Mouse (Mus musculus) lung, adult 18-20 months (tissue): ENCODE results near the gene Cracr2b.
A peak's percentile ranks its signal among the peaks of the same experiment; 100 is the strongest.

Experiments
- DNase-seq, 2 experiments: peaks; one replicate each; pipeline ENCODE4 v3.0.0; 2022; ENCODE audit warnings: mixed read lengths in 2 of 2

The Cracr2b gene

GRCm38 (mm10) chr7:141455610-141456314 lies 5.1 kb upstream of the Cracr2b start:
- DNase-seq, result peak; percentile 90 to 94

DNA sequence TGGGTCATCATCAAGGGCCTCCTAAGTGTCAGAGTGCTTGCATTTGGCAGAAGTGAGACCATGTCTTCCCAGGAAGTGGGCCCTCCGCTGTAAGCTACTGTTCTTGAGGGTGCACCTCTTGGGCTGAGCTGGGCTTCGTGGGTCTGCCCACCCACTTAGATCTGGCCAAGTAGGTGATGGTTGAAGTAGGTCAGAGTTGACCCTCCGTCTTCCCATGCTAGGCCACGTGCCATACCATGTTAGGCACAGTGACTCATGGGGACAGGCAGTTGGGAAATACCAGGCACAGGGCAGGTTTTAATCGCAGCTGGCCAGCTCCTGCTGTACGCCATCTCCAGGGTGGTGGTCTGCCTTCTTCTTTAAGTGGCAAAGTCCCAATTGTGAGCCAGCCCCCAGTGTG lies 4.2 kb upstream of the Cracr2b start:
- DNase-seq, result peak; percentile 75 to 82

- DNase-seq, result no peak
Observed at GRCm38 (mm10) chr7:141457236-141457635, 3.7 kb upstream of the Cracr2b start.

DNA sequence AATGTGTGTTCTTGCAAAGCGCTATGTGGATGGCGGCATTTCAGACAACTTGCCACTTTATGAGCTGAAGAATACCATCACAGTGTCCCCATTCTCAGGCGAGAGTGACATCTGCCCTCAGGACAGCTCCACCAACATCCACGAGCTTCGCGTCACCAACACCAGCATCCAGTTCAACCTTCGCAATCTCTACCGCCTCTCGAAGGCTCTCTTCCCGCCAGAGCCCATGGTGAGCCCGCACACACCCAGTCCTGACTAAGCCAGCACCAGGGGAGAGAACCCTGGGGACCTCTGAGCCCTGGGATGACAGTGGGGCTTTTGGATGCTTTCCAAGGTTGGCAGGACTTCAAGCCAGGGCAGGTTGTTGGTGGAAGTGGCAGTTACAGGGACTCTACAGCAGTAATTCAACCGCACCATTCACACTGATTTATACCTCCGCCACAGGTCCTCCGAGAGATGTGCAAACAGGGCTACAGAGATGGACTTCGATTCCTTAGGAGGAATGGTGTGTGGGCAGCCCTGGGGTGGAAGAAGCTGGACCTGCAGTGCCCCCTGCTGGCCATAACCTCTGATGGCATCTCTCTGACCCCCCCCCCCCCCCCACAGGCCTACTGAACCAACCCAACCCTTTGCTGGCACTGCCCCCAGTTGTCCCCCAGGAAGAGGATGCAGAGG lies 2.8 kb upstream of the Cracr2b start:
- DNase-seq, result peak in 1 of 2 experiments; percentile 66

- no peak for DNase-seq
Observed at GRCm38 (mm10) chr7:141458661-141459060, 2.2 kb upstream of the Cracr2b start.

DNA sequence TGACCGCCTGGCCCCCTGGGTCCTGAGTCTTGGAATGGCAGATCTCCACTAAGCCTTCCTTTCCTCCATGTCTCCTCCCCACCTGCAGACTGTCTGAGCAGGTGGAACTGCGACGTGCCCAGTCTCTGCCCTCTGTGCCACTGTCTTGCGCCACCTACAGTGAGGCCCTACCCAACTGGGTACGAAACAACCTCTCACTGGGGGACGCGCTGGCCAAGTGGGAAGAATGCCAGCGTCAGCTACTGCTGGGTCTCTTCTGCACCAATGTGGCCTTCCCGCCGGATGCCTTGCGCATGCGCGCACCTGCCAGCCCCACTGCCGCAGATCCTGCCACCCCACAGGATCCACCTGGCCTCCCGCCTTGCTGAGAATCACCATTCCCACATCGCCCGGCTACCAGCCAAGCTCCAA lies 1.6 kb upstream of the Cracr2b start:
- no peak for DNase-seq

- no peak for DNase-seq
Observed at GRCm38 (mm10) chr7:141460001-141460390, 898 bp upstream of the Cracr2b start.

GRCm38 (mm10) chr7:141461521-141462332 lies 833 bp downstream of the Cracr2b start:
- DNase-seq, result peak; percentile 53 to 57

DNA sequence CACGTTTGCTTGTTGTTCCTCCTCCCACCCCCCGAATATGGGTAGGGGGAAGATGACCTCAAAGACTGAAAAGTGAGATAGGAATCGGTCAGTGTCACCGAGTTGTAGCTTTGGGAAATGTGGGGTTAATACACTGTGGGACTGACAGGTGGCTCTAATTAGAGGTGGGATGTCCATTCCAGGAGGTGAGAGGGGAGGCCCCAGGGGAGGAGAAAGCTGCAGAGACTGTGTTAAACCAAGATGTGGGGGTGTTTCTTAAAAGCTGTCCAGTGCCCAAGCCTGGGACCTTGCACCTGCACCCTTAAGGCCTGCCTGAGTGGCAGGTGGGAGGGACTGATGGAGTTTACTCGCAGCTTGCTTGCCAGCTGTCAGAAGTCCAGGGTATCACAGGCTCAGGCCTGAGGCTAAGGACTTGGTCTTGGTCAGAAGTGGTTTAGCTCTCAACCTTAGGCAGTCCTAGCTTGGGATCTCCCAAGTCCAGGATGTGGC lies 1.5 kb downstream of the Cracr2b start:
- DNase-seq, result peak; percentile 89 to 93

GRCm38 (mm10) chr7:141463824-141464602 lies 3.1 kb downstream of the Cracr2b start:
- peak; percentile 91 to 92 for DNase-seq

DNA sequence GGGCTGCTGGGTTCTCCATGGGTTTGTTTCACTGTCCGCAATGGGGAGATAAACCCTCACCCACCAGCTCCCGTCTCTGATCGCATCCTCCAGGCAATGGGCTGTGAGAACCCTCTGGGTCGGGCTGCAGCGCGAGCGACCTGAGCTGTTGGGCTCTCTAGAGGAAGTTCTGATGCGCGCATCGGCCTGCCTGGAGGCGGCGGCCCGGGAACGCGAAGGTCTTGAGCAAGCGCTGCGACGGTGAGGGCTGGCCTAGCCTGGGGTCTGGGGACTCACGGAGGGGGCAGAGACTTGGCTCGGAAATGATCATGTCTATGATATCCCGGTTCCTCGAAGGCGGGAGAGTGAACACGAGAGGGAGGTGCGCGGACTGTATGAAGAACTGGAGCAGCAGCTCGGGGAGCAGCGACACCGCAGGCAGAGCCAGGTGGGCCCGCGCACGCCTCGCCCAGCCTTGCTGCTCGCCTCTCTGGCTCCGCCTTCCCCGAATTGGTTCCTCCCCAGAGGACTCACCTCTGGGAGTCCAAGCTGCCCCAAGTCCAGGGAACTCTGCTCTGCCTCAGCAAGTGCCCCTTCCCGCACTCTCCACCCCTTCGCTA lies 3.8 kb downstream of the Cracr2b start:
- DNase-seq, result peak; percentile 72 to 78

DNA sequence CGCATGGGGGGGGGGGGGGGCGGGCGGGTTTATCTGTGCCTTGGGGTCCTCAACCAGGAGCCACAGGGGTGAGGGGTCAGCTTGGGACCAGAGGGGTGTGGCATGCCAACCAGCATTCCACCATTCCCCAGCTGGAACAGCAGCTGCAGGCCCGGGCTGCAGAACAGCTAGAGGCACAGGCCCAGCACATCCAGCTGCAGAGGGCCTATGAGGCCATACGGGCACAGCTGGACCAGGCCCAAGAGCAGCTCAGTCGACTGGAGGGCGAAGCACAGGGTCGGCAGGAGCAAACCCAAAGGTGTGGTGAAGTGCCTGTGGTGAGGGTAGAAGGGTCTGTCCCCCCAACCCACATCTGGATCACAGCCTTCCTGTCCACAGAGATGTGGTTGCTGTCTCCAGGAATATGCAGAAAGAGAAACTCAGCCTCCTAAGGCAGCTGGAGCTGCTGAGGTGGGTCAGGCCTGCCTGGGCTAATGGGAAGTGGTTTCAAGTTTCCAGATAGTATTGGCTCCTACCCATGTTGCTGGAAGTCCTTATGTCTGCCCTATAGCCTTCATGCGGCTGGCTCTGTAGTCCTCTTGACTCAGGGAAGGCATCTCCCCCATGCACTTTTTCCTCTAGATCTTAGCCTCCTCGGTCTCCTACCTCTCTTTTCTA lies 4.6 kb downstream of the Cracr2b start:
- peak in 1 of 2 experiments; percentile 15 for DNase-seq

DNA sequence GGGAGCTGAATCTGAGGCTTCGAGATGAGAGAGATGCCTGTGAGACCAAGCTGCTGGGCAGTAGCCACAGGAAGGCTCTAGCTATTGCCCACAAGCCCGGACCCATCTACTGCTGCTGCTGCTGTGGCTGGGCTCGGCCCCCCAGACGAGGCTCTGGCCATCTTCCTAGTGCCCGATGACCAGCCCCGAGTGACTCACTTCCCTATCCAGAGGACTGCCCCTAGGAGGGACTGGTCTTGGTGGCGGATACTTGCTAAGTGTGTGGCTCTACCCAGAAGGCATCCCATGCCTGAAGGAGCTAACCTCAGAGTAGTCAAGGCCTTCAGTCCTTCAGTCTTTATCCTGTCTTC lies 5.1 kb downstream of the Cracr2b start:
- DNase-seq, result peak; percentile 62 to 68

DNA sequence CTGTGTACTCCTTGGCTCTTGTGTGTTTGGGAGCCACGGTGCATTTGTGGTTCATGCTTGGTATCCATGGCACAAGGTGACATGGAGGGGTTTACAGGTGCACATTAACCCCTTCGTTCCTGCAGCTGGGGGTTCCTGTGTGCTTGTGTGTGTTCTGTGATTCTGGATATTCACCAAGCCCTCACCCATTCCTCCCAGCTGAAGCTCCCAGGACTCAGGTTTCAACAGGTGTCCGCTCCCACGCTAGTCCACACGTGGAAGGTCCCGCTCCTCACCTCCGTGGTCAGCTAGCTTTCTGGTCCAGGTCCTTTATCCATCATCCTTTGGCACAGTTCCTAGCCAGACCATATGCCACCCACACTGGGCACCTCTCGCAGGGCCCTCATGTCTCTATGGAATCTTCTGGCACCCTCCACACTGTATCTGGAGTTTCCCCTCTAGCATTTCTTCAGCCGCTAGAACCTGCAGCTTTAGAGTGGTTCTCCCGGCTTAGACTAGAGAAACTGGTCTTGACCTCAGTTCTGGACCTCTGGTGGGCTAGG lies 5.8 kb downstream of the Cracr2b start:
- DNase-seq, result no peak

DNA sequence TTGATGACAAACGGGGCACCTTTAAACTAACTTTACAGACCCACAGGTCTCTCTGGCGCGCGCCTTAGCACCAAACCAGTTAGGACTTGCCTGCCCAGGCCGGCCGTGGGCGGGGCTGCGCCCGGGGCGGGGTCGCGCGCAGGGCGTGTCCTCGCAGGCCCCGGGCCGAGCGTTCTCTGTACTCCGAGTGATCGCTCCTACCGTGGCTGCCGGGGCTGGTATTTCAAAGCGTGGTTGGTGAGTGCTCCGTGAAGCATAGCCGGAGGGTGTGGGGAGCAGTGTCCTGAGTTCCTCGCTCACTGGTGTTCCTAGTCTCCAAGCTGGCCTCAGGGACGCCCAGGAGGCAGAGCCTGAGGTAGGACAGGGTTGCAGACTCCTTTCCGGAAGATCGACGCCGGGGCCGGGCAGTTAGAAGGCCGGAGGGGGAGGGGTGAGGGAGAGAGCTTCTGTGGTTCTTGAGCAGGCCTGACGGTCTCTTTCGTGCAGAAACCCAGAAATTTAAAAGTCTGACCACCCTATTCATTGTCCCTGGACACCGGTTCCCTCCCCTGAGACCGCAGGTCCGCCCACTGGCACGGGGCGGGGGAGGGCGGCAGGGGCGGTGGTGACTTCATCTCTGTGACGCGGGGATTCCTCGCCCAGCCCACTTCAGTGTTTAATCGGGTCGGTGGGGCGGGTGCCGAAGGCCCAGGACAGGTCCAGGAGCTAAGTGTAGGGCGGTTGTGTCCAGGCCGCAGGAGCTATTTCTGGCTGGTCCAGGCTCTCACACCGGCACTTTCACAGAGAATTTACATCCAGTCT lies 6.5 kb downstream of the Cracr2b start, which contains the start of gene Cd151:
Cd151 (plus strand) TSS at position 163 of the 801 bp plus-strand sequence.
- DNase-seq, result peak; percentile 92 to 95

- DNase-seq, result peak; percentile 49 to 51
Observed at GRCm38 (mm10) chr7:141468164-141468521, 7.2 kb downstream of the Cracr2b start.

- peak; percentile 81 to 86 for DNase-seq
Observed at GRCm38 (mm10) chr7:141468522-141469211, 7.8 kb downstream of the Cracr2b start.

- DNase-seq, result peak in 1 of 2 experiments; percentile 11
Observed at GRCm38 (mm10) chr7:141469352-141469751, 8.5 kb downstream of the Cracr2b start.

- no peak for DNase-seq
Observed at GRCm38 (mm10) chr7:141469901-141470636, 9.2 kb downstream of the Cracr2b start.
